Mouse (Mus musculus) forebrain, embryonic 15.5 days (tissue): ENCODE data around the gene Sema6d. TPM values are rescaled to one million over a fixed set of nuclear protein-coding genes. Genes with fewer than 3 reads are reported as not detected.

ENCODE experiments used
- ATAC-seq: fragments of 200-750 bp; cut with Nextera tagmentation; replicated peaks from 2 replicates; pipeline ENCODE4 v1.8.0; 2017; ENCODE audit warnings: mild to moderate bottlenecking, moderate TSS enrichment, moderate library complexity
- H3K27ac ChIP-seq: fragments of 300-500 bp; sonication (generic); replicated peaks from 2 replicates; pipeline ENCODE4 v1.5.1; 2015; ENCODE audit warnings: mild to moderate bottlenecking, inconsistent platforms
- H3K27me3 ChIP-seq: fragments of 300-500 bp; sonication (generic); 2 replicates; pipeline ENCODE4 v1.6.1; 2015; ENCODE audit warnings: inconsistent platforms
- H3K36me3 ChIP-seq: fragments of 300-500 bp; sonication (generic); 2 replicates; pipeline ENCODE4 v1.6.1; 2015; ENCODE audit warnings: mild to moderate bottlenecking, inconsistent platforms
- H3K4me1 ChIP-seq: fragments of 300-500 bp; sonication (generic); 2 replicates; pipeline ENCODE4 v1.6.1; 2015; ENCODE audit warnings: inconsistent platforms
- H3K4me2 ChIP-seq: fragments of 300-500 bp; sonication (generic); replicated peaks from 2 replicates; pipeline ENCODE4 v1.6.1; 2015; ENCODE audit warnings: mild to moderate bottlenecking, inconsistent platforms
- H3K4me3 ChIP-seq: fragments of 300-500 bp; sonication (generic); 2 replicates; pipeline ENCODE4 v1.5.1; 2015; ENCODE audit warnings: mild to moderate bottlenecking, inconsistent platforms
- H3K9ac ChIP-seq: fragments of 300-500 bp; sonication (generic); replicated peaks from 2 replicates; pipeline ENCODE4 v1.6.1; 2015; ENCODE audit warnings: mild to moderate bottlenecking, inconsistent platforms
- H3K9me3 ChIP-seq: fragments of 300-500 bp; sonication (generic); 2 replicates; pipeline ENCODE4 v1.6.1; 2016; ENCODE audit warnings: inconsistent platforms
- WGBS: fragments of 180-500 bp; shearing (Covaris S2); methylation state at CpG from one replicate; pipeline ENCODE4 v1.1.7; 2015; ENCODE audit warnings: mixed read lengths; 5-methylcytosine and 5-hydroxymethylcytosine counted together
- polyA plus RNA-seq: library from polyadenylated mRNA; unstranded; fragments of >200 nt; fragmentation: Nextera tagmentation; extraction: Ambion mirVana; gene quantifications from 2 replicates; pipeline ENCODE4 v1.2.1, GENCODE M21; 2015

Gene Sema6d
- polyA plus RNA-seq, 1 experiment from 2014 or later, result 28.7 TPM

GRCm38 (mm10) chr2:124176265-124176664 lies 86.5 kb downstream of the Sema6d start:
- WGBS, result 7% methylated on average over 1 of the region's 1 CpGs
- Histone ChIP-seq H3K9ac (no peak overlapping the region), H3K4me3 (no peak overlapping the region), H3K36me3 (no peaks in the 10 kb centered on the region), H3K4me2 (no peak overlapping the region), H3K9me3 (no peaks in the 10 kb centered on the region), H3K27me3 (no peaks in the 10 kb centered on the region), H3K27ac (peak overlapping the region; percentile 46), H3K4me1 (peaks cover 16% of the 10 kb centered on the region)
- peak; percentile 46; the same call in 1 of the 2 replicates for ATAC-seq

GRCm38 (mm10) chr2:124176711-124177169 lies 87.0 kb downstream of the Sema6d start:
- no peaks in the 10 kb centered on the region for H3K36me3 ChIP-seq
- peak overlapping the region; percentile 46 for H3K27ac ChIP-seq
- H3K4me2 ChIP-seq, result no peak overlapping the region
- ATAC-seq, result peak; percentile 85
- no peaks in the 10 kb centered on the region for H3K27me3 ChIP-seq
- no peaks in the 10 kb centered on the region for H3K9me3 ChIP-seq
- whole genome bisulfite sequencing, result 12% methylated on average over 4 of the region's 4 CpGs
- H3K4me1 ChIP-seq, result peaks cover 16% of the 10 kb centered on the region
- no peak overlapping the region for H3K9ac ChIP-seq
- H3K4me3 ChIP-seq, result no peak overlapping the region

- Histone ChIP-seq H3K4me1 (0 out of 2 replicates have a peak, but pooled peaks cover under 1% of the 10 kb centered on the region), H3K9ac (no peak overlapping the region), H3K4me2 (no peak overlapping the region), H3K4me3 (no peak overlapping the region), H3K27ac (no peak overlapping the region), H3K9me3 (no peaks in the 10 kb centered on the region), H3K27me3 (no peaks in the 10 kb centered on the region), H3K36me3 (no peaks in the 10 kb centered on the region)
- 77% methylated on average over 2 of the region's 2 CpGs for WGBS
- ATAC-seq, result no peak
These were observed 99.5 kb downstream of the Sema6d start for GRCm38 (mm10) chr2:124189271-124189670.

GRCm38 (mm10) chr2:124194041-124194440 lies 104.3 kb downstream of the Sema6d start:
- H3K4me1 ChIP-seq, result no peaks in the 10 kb centered on the region
- H3K9ac ChIP-seq, result no peak overlapping the region
- no peak for ATAC-seq
- no peaks in the 10 kb centered on the region for H3K36me3 ChIP-seq
- no peak overlapping the region for H3K4me2 ChIP-seq
- no peak overlapping the region for H3K4me3 ChIP-seq
- no peak overlapping the region for H3K27ac ChIP-seq
- WGBS, result 73% methylated on average over 5 of the region's 5 CpGs
- no peaks in the 10 kb centered on the region for H3K27me3 ChIP-seq
- H3K9me3 ChIP-seq, result no peaks in the 10 kb centered on the region

- peaks cover 21% of the 10 kb centered on the region for H3K4me1 ChIP-seq
- H3K27me3 ChIP-seq, result no peaks in the 10 kb centered on the region
- H3K27ac ChIP-seq, result no peak overlapping the region; the same call in 1 of the 2 replicates
- H3K9ac ChIP-seq, result no peak overlapping the region
- H3K9me3 ChIP-seq, result no peaks in the 10 kb centered on the region
- no peak overlapping the region for H3K4me3 ChIP-seq
- WGBS, result 58% methylated on average over 5 of the region's 5 CpGs
- H3K36me3 ChIP-seq, result no peaks in the 10 kb centered on the region
- ATAC-seq, result peak; percentile 63
- no peak overlapping the region for H3K4me2 ChIP-seq
These were observed 111.7 kb downstream of the Sema6d start for GRCm38 (mm10) chr2:124201493-124201892.

GRCm38 (mm10) chr2:124202475-124202990 lies 112.8 kb downstream of the Sema6d start:
- Histone ChIP-seq H3K4me2 (no peak overlapping the region), H3K9ac (no peak overlapping the region), H3K36me3 (no peaks in the 10 kb centered on the region), H3K27me3 (no peaks in the 10 kb centered on the region), H3K27ac (peak overlapping the region; percentile 42), H3K9me3 (no peaks in the 10 kb centered on the region), H3K4me1 (peaks cover 21% of the 10 kb centered on the region), H3K4me3 (no peak overlapping the region)
- 23% methylated on average over 4 of the region's 4 CpGs for WGBS
- ATAC-seq, result 0 out of 2 replicates have a peak, but pooled peaks have one; percentile 41

GRCm38 (mm10) chr2:124205811-124206210 lies 116.0 kb downstream of the Sema6d start:
- Histone ChIP-seq H3K4me1 (peaks cover 19% of the 10 kb centered on the region), H3K27ac (no peak overlapping the region), H3K9ac (no peak overlapping the region), H3K4me3 (no peak overlapping the region), H3K9me3 (no peaks in the 10 kb centered on the region), H3K27me3 (no peaks in the 10 kb centered on the region), H3K36me3 (no peaks in the 10 kb centered on the region), H3K4me2 (no peak overlapping the region)
- no peak for ATAC-seq
- WGBS, result 83% methylated on average over 5 of the region's 5 CpGs

- WGBS, result 31% methylated on average over 2 of the region's 2 CpGs
- H3K27me3 ChIP-seq, result no peaks in the 10 kb centered on the region
- no peak overlapping the region for H3K27ac ChIP-seq
- H3K9ac ChIP-seq, result no peak overlapping the region
- no peak for ATAC-seq
- no peaks in the 10 kb centered on the region for H3K9me3 ChIP-seq
- H3K4me2 ChIP-seq, result no peak overlapping the region
- H3K4me1 ChIP-seq, result no peaks in the 10 kb centered on the region
- H3K36me3 ChIP-seq, result no peaks in the 10 kb centered on the region
- no peak overlapping the region for H3K4me3 ChIP-seq
These were observed 118.5 kb downstream of the Sema6d start for GRCm38 (mm10) chr2:124208251-124208650.

GRCm38 (mm10) chr2:124223559-124223958 lies 133.8 kb downstream of the Sema6d start:
- ATAC-seq, result no peak
- H3K9ac ChIP-seq, result no peak overlapping the region
- H3K4me1 ChIP-seq, result no peaks in the 10 kb centered on the region
- H3K4me2 ChIP-seq, result no peak overlapping the region
- no peak overlapping the region for H3K4me3 ChIP-seq
- no peaks in the 10 kb centered on the region for H3K36me3 ChIP-seq
- no peaks in the 10 kb centered on the region for H3K27me3 ChIP-seq
- H3K9me3 ChIP-seq, result no peaks in the 10 kb centered on the region
- H3K27ac ChIP-seq, result no peak overlapping the region
- 74% methylated on average over 7 of the region's 7 CpGs for WGBS

- H3K36me3 ChIP-seq, result no peaks in the 10 kb centered on the region
- H3K27me3 ChIP-seq, result no peaks in the 10 kb centered on the region
- no peak overlapping the region for H3K27ac ChIP-seq
- no peak overlapping the region for H3K4me3 ChIP-seq
- H3K9me3 ChIP-seq, result no peaks in the 10 kb centered on the region
- 72% methylated on average over 2 of the region's 2 CpGs for WGBS
- ATAC-seq, result no peak
- no peak overlapping the region for H3K4me2 ChIP-seq
- H3K9ac ChIP-seq, result no peak overlapping the region
- no peaks in the 10 kb centered on the region for H3K4me1 ChIP-seq
These were observed 134.6 kb downstream of the Sema6d start for GRCm38 (mm10) chr2:124224328-124224727.

GRCm38 (mm10) chr2:124234636-124235221 lies 145.0 kb downstream of the Sema6d start:
- no peak for ATAC-seq
- Histone ChIP-seq H3K4me3 (no peak overlapping the region), H3K9me3 (no peaks in the 10 kb centered on the region), H3K4me1 (peaks cover 25% of the 10 kb centered on the region), H3K9ac (no peak overlapping the region), H3K27ac (peak overlapping the region; percentile 38), H3K4me2 (no peak overlapping the region), H3K27me3 (no peaks in the 10 kb centered on the region), H3K36me3 (no peaks in the 10 kb centered on the region)
- 66% methylated on average over 9 of the region's 9 CpGs for WGBS

- Histone ChIP-seq H3K4me2 (no peak overlapping the region), H3K4me1 (peaks cover 25% of the 10 kb centered on the region), H3K9me3 (no peaks in the 10 kb centered on the region), H3K4me3 (no peak overlapping the region), H3K27ac (peak overlapping the region; percentile 38), H3K9ac (no peak overlapping the region), H3K36me3 (no peaks in the 10 kb centered on the region), H3K27me3 (no peaks in the 10 kb centered on the region)
- no peak for ATAC-seq
- 42% methylated on average over 6 of the region's 6 CpGs for WGBS
These were observed 145.7 kb downstream of the Sema6d start for GRCm38 (mm10) chr2:124235237-124236055.
